Mouse (Mus musculus) layer of hippocampus, adult 6 months (tissue): ENCODE results near the gene Dyrk1a. TPM values are rescaled to one million over a fixed set of nuclear protein-coding genes. Genes with fewer than 3 reads are reported as not detected.

ENCODE experiments used
- long read RNA-seq, 2 experiments: library from polyadenylated mRNA; unstranded; transcript quantifications; one replicate each; pipeline ENCODE4 v2.0.0; 2019 to 2020
- polyA plus RNA-seq: library from polyadenylated mRNA; unstranded; fragments of <200 nt; fragmentation: Nextera tagmentation; gene quantifications from 2 replicates; pipeline ENCODE4 v1.2.3, GENCODE M21; 2021

Dyrk1a gene
- polyA plus RNA-seq: 18.2 and 23.0 TPM in 2 replicates
- long read RNA-seq, experiment 1, full-length matches to known transcripts: 1 of 76 reads
- long read RNA-seq, experiment 1, partial matches to known transcripts: 74 of 76 reads
- long read RNA-seq, experiment 1, other reads (novel, unspliced or antisense): 1 of 76 reads
- long read RNA-seq, experiment 2, full-length matches to known transcripts: 3 of 23 reads
- long read RNA-seq, experiment 2, partial matches to known transcripts: 3 of 23 reads
- long read RNA-seq, experiment 2, other reads (novel, unspliced or antisense): 17 of 23 reads

DNA sequence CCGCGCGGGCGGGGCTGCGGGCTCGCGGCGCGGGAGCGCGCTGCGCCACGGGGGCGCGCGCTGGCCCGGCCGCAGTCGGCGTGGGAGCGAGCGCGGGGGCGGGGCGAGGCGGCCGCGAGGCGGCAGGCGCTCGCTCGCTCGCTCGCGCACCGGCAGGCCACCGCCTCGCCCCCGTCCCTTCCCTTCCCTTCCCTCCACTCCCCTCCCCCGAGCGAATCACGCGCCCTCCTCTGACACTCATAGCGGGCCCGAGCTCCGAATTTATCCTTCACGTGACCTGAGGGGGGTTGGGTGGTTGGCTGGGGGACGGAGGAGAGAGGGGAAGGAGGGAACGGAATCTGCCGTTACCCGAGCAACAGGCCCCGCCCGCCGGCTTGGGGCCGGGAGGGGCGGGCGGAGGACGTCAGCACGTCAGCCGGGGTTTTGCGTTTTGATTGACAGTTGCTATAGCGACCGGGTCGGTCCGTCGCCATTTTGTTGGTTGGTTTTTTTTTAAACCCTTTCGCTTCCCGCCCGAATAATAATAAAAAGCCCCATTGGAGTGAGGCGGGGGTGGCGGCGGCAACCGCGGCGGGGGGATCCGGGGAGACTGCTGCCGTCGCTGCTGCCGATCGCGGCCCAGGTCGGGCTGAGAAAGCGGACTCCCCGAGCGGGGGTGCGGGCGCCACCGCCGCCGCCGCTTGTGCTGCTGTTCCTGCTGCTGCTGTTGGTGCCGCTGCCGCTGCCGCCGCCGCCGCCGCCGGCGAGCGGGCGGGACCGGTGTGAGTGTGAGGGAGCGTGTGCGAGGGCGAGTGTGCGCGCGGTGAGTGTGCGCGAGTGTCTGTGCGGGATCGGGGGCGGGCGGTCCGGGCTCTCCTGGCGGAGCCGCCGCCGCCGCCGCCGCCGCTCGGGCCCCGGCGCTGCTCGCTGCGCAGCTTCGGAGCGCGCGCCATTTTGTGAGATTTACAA is at the start of gene Dyrk1a:
Dyrk1a (plus strand) TSS at position 782 of the 948 bp plus-strand sequence.

DNA sequence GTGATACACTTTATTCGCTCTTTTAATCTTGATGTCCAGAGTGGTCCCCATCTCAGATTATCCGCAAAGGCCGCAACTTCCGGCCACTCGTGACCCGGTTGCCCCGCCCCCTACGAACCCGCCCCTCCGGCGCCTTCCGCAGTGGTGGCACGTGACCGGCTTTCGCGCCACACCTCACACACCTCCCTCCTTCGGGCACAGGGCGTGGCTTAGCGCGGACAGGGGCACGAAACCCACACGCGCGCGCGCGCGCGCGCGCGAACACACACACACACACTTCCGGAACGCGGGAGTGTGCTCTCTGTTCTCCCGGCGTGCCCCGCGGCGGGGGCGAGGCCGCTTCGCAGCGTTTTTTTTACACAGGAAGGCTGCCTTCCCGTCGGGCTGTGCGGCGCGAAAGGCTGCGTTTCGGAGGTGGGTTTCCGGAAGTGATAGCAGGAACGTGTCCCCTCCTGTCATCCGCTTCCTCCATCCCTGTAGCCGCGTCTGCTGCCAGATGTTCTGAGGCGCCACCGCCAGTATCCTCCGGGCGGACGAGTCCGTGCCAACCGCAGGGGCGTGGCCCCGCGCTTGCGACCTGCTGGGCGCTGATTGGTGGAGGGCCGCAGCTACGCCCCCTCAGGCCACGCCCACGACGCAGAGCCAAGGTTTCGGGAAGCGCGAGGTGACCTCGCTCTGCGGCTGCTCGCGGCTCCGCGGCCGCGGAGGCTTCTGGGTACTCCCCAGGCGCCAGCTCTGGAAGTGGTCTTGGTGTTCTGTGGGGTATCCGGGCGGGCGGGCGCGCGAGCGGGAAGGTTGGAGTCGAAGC is 43.3 kb upstream of the Dyrk1a start, which contains the start of gene Vps26c:
Vps26c (minus strand) TSS at position 487 of the 808 bp plus-strand sequence.

Other genes with a start within 250 kb of the Dyrk1a start
- 0.13 and 0.26 TPM in 2 replicates for gene Ripply3, start 241.6 kb upstream of the Dyrk1a start, polyA plus RNA-seq
- 436 and 458 TPM in 2 replicates for gene Ttc3, start 199.4 kb upstream of the Dyrk1a start, polyA plus RNA-seq
- 143 and 154 TPM in 2 replicates for gene Pigp, start 198.2 kb upstream of the Dyrk1a start, polyA plus RNA-seq
- 29.4 and 34.1 TPM in 2 replicates for gene Vps26c, start 43.2 kb upstream of the Dyrk1a start, polyA plus RNA-seq